Mouse (Mus musculus): Measurements from ENCODE around the gene Foxn3.
"Not testable (repeated sequence)": the region's sequence is repeated elsewhere in the genome, so short reads cannot be mapped to it uniquely, and the experiment has no call there.

Foxn3 gene

GRCm38 (mm10) chr12:99208251-99208650 is 355.1 kb downstream of the Foxn3 start:
- DNase-seq, result no peak

GRCm38 (mm10) chr12:99207014-99207612 is 356.3 kb downstream of the Foxn3 start:
- DNase-seq, result peak; percentile 16

GRCm38 (mm10) chr12:99205734-99206133 is 357.6 kb downstream of the Foxn3 start:
- DNase-seq, result no peak

- no peak for DNase-seq
Measured at GRCm38 (mm10) chr12:99199124-99199483, 364.3 kb downstream of the Foxn3 start.

DNA sequence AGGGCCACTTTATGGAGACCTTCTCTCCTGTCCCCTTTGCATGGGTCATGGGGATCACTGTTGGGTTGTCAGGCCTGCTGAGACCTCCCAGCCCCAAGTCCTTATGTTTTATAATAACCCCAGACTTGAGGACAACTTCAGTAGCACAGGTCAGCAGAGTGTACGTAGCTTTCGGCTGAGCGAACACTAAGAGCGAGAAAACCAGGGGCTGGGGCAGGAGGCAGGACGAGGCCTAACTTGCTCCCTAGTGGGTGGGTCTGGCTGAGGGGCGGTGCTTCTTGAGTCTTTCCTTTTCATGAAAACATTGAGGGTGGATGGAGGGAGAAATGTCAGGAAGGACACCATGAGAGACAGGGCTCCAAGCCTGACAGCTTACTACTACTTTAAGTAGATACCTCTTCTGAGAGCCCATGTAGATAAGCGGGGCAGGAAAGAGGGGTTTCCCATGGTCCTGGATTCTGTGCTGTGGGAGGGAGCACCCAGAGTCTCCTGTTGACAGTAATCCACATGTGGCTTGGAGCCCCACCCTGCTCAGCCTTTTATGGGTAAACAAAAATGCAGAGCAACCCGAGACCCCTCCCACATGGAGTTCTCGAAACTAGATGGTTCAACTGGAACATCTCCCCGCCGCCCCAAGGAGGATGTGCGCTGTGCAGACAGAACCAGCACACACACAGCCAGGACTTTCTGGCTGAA is 364.8 kb downstream of the Foxn3 start:
- no peak for DNase-seq

DNA sequence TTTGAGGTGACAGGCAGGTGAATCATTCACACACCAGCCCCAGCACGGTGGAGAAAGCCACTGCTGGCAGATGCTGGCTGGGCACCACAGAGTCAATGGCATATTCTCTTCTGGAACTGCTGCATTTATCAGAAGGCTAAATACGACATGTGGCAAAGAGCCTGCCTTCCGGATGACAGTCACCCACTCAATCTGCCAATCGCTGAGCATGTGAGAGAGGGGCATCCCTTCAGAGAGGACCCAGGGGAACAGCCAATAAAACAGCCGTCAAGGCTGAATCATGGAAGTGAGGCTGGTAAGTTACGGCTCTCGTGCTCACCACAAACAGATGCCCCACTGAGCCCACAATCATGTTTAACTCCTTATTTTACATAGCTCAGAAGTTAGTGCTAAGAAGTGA is 366.4 kb downstream of the Foxn3 start:
- DNase-seq, result no peak

DNA sequence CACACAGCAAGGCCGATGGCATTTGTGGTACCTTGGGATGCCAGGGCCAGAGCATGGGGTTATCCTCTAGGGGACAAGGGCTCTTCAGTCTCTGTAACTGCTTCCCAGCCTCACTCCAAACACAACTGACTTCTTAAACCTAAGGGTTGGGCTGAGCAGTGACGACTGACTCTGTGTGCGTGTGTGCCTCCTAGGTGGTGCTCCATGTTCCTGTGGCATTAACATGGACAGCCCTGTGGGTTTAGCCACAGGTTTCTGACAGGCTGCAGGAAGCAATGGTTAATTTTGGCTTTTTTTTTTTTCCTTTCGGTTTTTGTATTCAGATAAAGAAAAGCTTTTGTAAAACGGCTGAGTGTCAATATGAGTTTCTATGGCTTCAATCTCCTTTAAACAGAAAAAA is 367.7 kb downstream of the Foxn3 start:
- DNase-seq, result no peak

GRCm38 (mm10) chr12:99194120-99194519 is 369.3 kb downstream of the Foxn3 start:
- not testable (repeated sequence) for DNase-seq

DNA sequence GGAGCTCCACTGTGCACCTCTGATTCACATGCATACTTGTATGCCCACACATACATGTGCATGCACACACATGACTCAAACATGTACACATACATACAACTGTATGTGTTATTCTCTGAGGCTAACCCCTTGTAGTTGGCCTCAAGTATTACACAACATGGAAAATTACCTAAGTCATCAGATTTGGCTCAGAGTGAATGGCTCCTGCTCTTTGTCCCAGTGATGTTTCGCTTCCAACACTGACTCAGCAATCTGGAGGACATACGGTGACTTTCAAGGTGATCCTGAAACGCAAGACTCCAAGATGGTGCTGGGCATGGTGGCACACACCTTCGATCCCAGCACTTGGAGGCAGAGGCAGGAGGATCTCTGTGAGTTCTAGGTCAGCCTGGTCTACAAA is 375.7 kb downstream of the Foxn3 start:
- DNase-seq, result no peak

DNA sequence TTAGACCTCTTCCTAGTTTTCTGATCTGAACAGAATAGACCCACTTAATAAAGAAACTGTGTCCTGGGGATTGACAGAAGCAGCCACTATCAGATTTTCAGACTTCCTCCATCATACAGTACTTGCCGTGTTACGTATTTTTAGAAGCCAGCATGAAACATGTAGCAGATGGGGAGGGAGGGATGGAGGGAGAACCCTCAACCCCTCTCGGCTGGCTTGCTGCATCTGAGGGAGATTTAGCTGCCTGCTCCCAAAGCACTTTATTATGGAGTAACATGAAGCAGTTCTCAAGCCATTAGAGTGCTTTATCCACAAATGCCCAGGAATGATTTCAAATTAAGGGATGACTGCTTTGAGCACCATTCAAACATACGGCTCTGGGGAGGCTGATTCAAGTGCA is 377.1 kb downstream of the Foxn3 start:
- no peak for DNase-seq

DNA sequence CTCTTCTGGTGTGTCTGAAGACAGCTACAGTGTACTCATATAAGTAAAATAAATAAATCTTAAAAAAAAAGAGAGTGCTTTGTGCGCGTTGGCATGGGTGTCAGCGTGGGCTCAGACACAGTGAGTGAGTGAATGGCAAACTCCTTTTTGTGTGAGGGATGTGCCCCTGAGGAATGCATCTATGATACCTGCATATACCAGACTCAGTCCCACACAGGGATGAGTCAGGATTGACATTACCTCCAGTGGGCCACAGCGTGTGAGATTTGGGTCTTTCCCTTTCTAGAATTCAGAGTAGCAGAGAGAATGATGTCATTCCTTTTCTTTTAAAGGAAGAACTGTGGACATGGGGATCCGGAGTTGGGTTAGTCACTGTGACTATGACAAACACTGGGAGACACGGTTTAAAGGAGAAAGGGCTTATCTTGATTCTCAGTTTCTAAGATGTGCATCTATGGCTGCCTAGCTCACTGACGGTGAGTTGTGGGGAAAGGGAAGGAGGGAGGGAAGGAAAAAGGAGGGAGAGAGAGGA is 380.1 kb downstream of the Foxn3 start:
- no peak for DNase-seq

DNA sequence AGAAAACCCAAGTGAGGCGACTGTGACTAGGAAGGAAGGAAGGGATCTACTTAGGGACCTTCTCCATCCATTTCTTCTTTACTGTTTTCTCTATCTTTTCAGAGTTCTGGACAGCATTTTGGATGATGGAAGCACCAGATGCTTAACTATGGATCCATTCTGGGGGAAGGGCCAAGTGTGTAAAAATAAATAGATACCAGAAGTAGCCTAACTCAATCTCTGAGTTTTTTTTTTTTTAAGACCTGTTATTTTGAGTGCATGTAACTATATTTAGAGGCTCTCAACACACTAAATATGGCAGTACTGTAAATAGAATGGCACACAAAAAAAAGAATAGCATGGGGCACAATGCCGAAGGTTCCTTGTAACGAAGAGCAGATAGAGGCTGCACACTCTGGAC is 381.0 kb downstream of the Foxn3 start:
- DNase-seq, result no peak

DNA sequence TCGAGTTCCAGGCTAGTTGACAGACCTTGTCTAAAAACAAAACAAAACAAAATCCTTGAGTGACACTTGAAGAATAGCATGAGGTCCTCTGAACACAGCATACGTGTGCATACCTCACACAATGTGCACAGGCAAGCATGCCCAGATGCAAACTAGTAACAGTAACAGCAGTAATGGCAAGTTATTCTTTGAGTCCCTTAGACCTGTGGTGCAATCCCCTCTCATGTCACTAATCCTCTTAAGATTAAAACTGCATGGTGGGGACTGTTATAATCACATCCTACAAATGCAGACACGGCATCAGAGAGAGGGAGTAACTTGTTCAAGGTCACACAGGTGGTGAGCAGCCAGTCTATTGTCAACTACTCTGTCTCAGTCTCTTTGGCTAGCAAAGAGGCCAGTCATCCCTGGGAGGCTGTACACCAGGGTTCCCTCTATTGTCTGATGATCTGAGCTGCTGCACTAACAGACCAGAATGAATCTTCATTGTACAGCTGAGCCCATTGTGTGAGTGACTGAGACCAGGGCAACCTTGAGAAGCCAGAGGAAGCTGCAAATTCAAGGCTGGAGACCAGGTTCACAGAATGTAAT is 383.1 kb downstream of the Foxn3 start:
- DNase-seq, result no peak

DNA sequence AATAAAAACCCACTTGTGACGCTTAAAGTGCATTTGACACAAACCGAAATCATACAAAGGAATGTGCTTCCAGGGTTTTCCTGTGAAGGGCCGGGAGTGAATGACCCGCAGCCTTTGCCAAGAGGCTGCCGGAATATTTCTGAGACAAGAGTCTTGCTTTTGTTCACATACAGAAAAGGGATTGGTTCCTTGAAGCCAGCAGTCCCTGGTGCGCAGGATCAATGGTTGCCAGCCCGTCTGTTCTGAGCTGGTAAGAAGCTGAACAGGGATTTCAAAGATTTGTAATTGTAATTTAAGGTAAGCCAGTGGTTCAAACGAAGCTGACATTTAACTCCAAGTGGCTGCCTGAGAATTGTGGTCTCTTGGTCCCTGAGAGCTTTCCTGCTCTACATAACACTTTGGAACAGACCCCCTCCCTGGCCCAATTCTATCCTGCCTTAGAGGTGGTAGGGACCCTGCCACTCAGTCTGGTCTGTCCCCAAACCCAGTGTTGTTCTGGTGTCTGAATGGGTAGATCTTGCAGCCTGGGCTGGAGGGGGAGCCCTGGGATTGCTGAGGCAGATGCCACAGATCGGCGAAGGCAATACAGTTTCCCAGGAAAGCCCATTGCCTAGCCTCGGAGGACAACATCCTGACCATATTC is 388.3 kb downstream of the Foxn3 start:
- DNase-seq, result no peak

DNA sequence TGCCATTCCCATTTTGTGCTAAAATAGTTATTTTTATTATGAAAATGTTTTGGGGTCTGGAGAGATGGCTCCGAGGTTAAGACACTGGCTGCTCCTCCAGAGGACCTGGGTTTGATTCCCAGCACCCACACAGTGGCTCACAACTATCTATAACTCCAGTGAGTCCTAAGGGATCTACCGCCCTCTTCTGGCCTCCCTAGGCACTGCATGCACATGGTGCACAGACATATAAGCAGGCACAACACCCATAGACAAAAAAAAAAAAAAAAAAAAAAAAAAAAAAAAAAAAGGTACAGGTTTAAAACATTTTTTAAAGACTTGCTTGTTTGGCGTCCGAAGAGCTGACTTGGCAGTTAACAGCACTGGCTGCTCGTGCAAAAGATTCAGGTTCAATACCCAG is 391.2 kb downstream of the Foxn3 start:
- DNase-seq, result no peak

DNA sequence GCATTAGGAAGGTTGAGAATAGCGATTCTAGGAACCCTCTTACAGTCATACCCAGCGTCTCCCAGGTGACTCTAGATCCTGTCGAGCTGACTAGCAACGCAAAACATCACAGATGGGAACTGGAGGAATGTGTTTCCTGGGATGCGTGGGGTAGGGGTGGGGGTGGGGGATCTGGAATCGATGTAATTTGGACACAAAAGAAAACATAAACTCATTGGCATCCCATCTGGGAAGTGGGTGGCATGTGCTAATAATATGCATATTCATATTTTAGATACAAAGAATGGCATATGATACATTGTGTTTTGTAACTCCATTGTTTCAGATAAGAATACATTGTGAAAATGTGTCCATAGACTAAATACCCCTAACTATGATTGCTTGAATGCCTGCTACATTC is 393.5 kb downstream of the Foxn3 start:
- no peak for DNase-seq

DNA sequence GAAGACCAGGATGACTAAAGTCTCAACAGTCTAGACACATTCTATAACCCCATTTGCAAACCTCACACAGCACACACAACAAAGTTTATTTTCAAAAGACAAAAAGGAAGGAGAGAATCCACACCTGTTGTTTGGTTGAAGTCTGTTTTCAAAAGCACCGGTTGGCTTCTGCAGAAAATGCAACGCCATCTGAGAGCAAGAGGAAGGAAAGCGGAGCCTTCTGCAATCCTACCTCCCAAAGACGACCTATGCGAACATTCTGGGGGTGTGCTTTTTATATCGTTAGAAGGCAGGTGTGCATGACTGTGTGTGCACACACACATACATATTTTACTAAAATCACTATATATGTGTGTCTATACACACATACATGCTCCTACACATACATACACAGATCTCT is 397.3 kb downstream of the Foxn3 start:
- peak; percentile 55 for DNase-seq

GRCm38 (mm10) chr12:99163342-99163682 is 400.1 kb downstream of the Foxn3 start:
- no peak for DNase-seq

DNA sequence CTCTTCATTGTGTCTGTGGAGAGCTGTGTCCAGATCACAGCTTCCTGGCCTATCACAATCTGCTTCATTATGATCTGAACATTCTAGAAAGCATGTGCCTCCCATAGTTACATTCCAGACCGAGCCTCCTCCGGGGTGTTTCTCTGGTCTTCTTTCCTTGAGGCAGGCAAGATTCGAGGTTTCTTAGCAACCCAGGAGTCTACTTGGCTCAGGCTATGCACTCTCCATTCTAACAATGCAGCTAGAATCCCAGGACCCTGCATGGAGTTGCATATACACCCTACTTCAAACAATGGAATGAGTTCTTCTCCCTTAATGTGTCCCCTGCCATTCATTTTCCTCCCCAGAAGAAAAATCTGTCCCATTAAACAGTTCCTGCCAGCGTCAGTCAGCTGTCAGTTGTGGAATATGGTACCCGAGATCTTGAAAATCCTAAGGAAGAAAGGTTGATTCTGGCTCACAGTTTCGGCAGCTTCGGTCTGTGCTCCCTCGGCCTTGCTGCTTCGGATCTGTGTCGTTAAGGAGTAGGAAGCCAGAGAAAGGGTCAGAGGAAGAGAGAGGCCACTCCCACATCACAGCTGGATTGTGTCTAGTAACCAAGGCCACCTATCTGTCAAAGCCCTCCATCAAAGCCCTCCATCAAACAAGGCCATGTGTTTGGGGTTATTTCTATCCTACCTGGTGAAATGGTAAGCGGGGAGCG is 400.6 kb downstream of the Foxn3 start:
- DNase-seq, result no peak

DNA sequence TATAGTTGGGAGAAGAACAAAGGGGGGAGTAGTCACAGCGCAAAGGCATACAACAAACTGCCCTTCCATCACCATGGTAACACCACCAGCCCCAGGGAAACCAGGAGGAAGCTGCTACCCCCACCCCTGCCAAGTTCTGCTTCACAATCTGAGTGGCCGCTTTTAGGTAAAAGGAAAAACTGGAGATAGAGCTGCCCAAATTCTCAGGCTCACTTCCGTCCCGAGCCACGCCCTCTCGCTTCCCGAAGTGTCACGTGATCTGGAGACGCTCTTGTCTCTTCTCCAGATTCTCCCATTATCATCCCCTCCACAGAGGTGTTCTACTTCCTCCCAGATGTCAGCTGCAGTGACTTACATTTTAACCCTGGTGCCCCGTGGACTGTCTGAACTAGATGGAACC is 401.2 kb downstream of the Foxn3 start:
- peak; percentile 61 for DNase-seq

DNA sequence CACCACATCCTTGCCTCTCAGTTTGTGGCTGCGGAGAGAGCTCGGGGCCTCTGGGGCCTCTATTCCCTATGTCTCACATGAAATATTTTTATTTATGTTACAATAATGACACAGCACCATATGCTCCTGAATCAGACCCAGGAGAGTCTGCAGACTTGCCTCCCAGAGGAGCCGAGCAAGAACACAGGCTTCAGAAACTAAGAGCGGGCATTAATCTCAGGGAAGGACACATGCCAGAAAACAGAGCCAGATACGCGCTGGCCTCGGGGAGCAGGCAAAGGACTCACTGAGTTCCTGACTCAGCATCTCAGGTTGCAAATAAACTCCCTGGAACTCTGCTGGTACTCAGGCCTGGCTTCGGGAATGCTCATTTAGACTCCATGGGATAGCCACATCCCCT is 403.3 kb downstream of the Foxn3 start:
- DNase-seq, result no peak

- DNase-seq, result no peak
Measured at GRCm38 (mm10) chr12:99155904-99156303, 407.5 kb downstream of the Foxn3 start.

- DNase-seq, result no peak
Measured at GRCm38 (mm10) chr12:99154230-99154629, 409.2 kb downstream of the Foxn3 start.
